Mouse (Mus musculus) lung, postnatal 0 days (tissue): Measurements from ENCODE around the gene Lcor. TPM values are rescaled to one million over a fixed set of nuclear protein-coding genes. Genes with fewer than 3 reads are reported as not detected.

Source experiments
- ATAC-seq: fragments of 200-750 bp; cut with Nextera tagmentation; 2 replicates; pipeline ENCODE4 v1.8.0; 2017; ENCODE audit warnings: moderate library complexity
- DNase-seq: peaks from one replicate; pipeline ENCODE4 v3.0.0-alpha.2; 2016; ENCODE audit warnings: low spot score
- H3K27ac ChIP-seq: fragments of 300-500 bp; sonication (generic); 2 replicates; pipeline ENCODE4 v1.5.1; 2014; ENCODE audit warnings: antibody characterized with exemption, mild to moderate bottlenecking, low read length, mixed read lengths
- H3K27me3 ChIP-seq: fragments of 300-500 bp; sonication (generic); replicated peaks from 2 replicates; pipeline ENCODE4 v1.6.1; 2014; ENCODE audit warnings: low read length, mixed read lengths; ENCODE audit not compliant: insufficient read depth
- H3K36me3 ChIP-seq: fragments of 300-500 bp; sonication (generic); 2 replicates; pipeline ENCODE4 v1.6.1; 2014; ENCODE audit warnings: low read length, mixed read lengths; ENCODE audit not compliant: insufficient read depth
- H3K4me1 ChIP-seq: fragments of 300-500 bp; sonication (generic); 2 replicates; pipeline ENCODE4 v1.6.1; 2014; ENCODE audit warnings: antibody characterized with exemption, low read depth, low read length, mixed read lengths; ENCODE audit not compliant: insufficient read depth
- H3K4me2 ChIP-seq: fragments of 300-500 bp; sonication (generic); replicated peaks from 2 replicates; pipeline ENCODE4 v1.6.1; 2014; ENCODE audit warnings: low read depth, mild to moderate bottlenecking, low read length, moderate library complexity, mixed read lengths
- H3K4me3 ChIP-seq: fragments of 300-500 bp; sonication (generic); 2 replicates; pipeline ENCODE4 v1.5.1; 2014; ENCODE audit warnings: low read depth, low read length
- H3K9ac ChIP-seq: fragments of 300-500 bp; sonication (generic); replicated peaks from 2 replicates; pipeline ENCODE4 v1.6.1; 2014; ENCODE audit warnings: low read depth, mild to moderate bottlenecking
- H3K9me3 ChIP-seq: fragments of 300-500 bp; sonication (generic); 2 replicates; pipeline ENCODE4 v1.6.1; 2016; ENCODE audit warnings: low read length, mixed read lengths
- CTCF ChIP-seq: IDR thresholded peaks from 2 replicates; pipeline ENCODE4 v1.5.1; 2016; ENCODE audit warnings: antibody characterized with exemption, mild to moderate bottlenecking
- EP300 ChIP-seq: IDR thresholded peaks from 2 replicates; pipeline ENCODE4 v1.6.1; 2016; ENCODE audit warnings: antibody characterized with exemption, mild to moderate bottlenecking, control low read depth
- WGBS: fragments of 180-500 bp; shearing (Covaris S2); extraction: QIAGEN DNeasy Blood & Tissue Kit; methylation state at CpG from one replicate; pipeline ENCODE4 v1.1.7; 2014; 5-methylcytosine and 5-hydroxymethylcytosine counted together
- polyA plus RNA-seq: library from polyadenylated mRNA; unstranded; fragments of >200 nt; fragmentation: Nextera tagmentation; extraction: Ambion mirVana; gene quantifications from 2 replicates; pipeline ENCODE4 v1.2.1, GENCODE M21; 2015

Lcor gene
- polyA plus RNA-seq, 1 experiment from 2014 or later = 10.8 TPM

- no peak for DNase-seq
- Histone ChIP-seq H3K27me3 (no peaks in the 10 kb centered on the region), H3K4me1 (no peaks in the 10 kb centered on the region), H3K9me3 (no peaks in the 10 kb centered on the region), H3K36me3 (peaks cover under 1% of the 10 kb centered on the region; the same call in 1 of the 2 replicates), H3K27ac (no peak overlapping the region), H3K4me3 (no peak overlapping the region), H3K9ac (no peak overlapping the region), H3K4me2 (no peak overlapping the region)
- ATAC-seq = no peak
- WGBS = 87% methylated on average over 3 of the region's 3 CpGs
- TF ChIP-seq EP300 = no peak
- no peak for TF ChIP-seq CTCF
Measured at GRCm38 (mm10) chr19:41560856-41561255, 78.4 kb downstream of the Lcor start.

GRCm38 (mm10) chr19:41568791-41569190 is 86.4 kb downstream of the Lcor start:
- TF ChIP-seq CTCF (no peak), EP300 (no peak)
- no peak overlapping the region for H3K4me3 ChIP-seq
- no peaks in the 10 kb centered on the region for H3K36me3 ChIP-seq
- no peaks in the 10 kb centered on the region for H3K9me3 ChIP-seq
- H3K27ac ChIP-seq = no peak overlapping the region
- WGBS = 26% methylated on average over 2 of the region's 2 CpGs
- H3K4me2 ChIP-seq = no peak overlapping the region
- H3K9ac ChIP-seq = no peak overlapping the region
- ATAC-seq = no peak; the same call in 1 of the 2 replicates
- H3K4me1 ChIP-seq = no peaks in the 10 kb centered on the region
- no peaks in the 10 kb centered on the region for H3K27me3 ChIP-seq
- peak; percentile 11 for DNase-seq

GRCm38 (mm10) chr19:41573700-41574099 is 91.3 kb downstream of the Lcor start:
- no peak overlapping the region for H3K27ac ChIP-seq
- H3K9ac ChIP-seq = no peak overlapping the region
- DNase-seq = no peak
- no peaks in the 10 kb centered on the region for H3K9me3 ChIP-seq
- H3K27me3 ChIP-seq = no peaks in the 10 kb centered on the region
- no peaks in the 10 kb centered on the region for H3K4me1 ChIP-seq
- TF ChIP-seq CTCF = no peak
- no peak for TF ChIP-seq EP300
- no peak overlapping the region for H3K4me2 ChIP-seq
- no peaks in the 10 kb centered on the region for H3K36me3 ChIP-seq
- no peak for ATAC-seq
- 89% methylated on average over 2 of the region's 2 CpGs for WGBS
- no peak overlapping the region for H3K4me3 ChIP-seq

- Histone ChIP-seq H3K9me3 (no peaks in the 10 kb centered on the region), H3K4me1 (no peaks in the 10 kb centered on the region), H3K4me2 (no peak overlapping the region), H3K4me3 (no peak overlapping the region), H3K9ac (no peak overlapping the region), H3K36me3 (peaks cover 8% of the 10 kb centered on the region), H3K27me3 (no peaks in the 10 kb centered on the region), H3K27ac (no peak overlapping the region)
- no peak for DNase-seq
- no peak for TF ChIP-seq CTCF
- no peak for TF ChIP-seq EP300
- ATAC-seq = no peak
Measured at GRCm38 (mm10) chr19:41577576-41577975, 95.1 kb downstream of the Lcor start.

- H3K4me1 ChIP-seq = no peaks in the 10 kb centered on the region
- TF ChIP-seq EP300 = no peak
- TF ChIP-seq CTCF = no peak
- peaks cover 15% of the 10 kb centered on the region for H3K36me3 ChIP-seq
- H3K27me3 ChIP-seq = no peaks in the 10 kb centered on the region
- no peak overlapping the region for H3K4me3 ChIP-seq
- no peaks in the 10 kb centered on the region for H3K9me3 ChIP-seq
- no peak overlapping the region for H3K27ac ChIP-seq
- ATAC-seq = no peak
- DNase-seq = no peak
- no peak overlapping the region for H3K4me2 ChIP-seq
- H3K9ac ChIP-seq = no peak overlapping the region
- 76% methylated on average over 4 of the region's 4 CpGs for WGBS
Measured at GRCm38 (mm10) chr19:41579311-41579920, 97.0 kb downstream of the Lcor start.

GRCm38 (mm10) chr19:41581706-41582420 is 99.4 kb downstream of the Lcor start, which contains the start of gene Gm340:
TSS of gene Gm340 (plus strand) at chr19:41582370.
- WGBS = 89% methylated on average over 23 of the region's 23 CpGs
- no peaks in the 10 kb centered on the region for H3K27me3 ChIP-seq
- H3K4me2 ChIP-seq = no peak within 1 kb of the TSS
- H3K4me1 ChIP-seq = no peaks in the 10 kb centered on the region
- H3K36me3 ChIP-seq = peaks cover 18% of the 10 kb centered on the region
- ATAC-seq (no peak), DNase-seq (no peak)
- no peak within 1 kb of the TSS for H3K9ac ChIP-seq
- H3K27ac ChIP-seq = no peak within 1 kb of the TSS
- no peak within 1 kb of the TSS for H3K4me3 ChIP-seq
- TF ChIP-seq EP300 (no peak), CTCF (no peak)
- no peaks in the 10 kb centered on the region for H3K9me3 ChIP-seq
